Mouse (Mus musculus) lung, postnatal 0 days (tissue): ENCODE results near the gene Kat6b.

Experiments used
- CTCF ChIP-seq: IDR thresholded peaks from 2 replicates; pipeline ENCODE4 v1.5.1; 2016; ENCODE audit warnings: antibody characterized with exemption, mild to moderate bottlenecking
- EP300 ChIP-seq: IDR thresholded peaks from 2 replicates; pipeline ENCODE4 v1.6.1; 2016; ENCODE audit warnings: antibody characterized with exemption, mild to moderate bottlenecking, control low read depth

- no peak; the same call in 1 of the 2 replicates for TF ChIP-seq CTCF
- no peak for TF ChIP-seq EP300
These were observed 19.9 kb downstream of the Kat6b start for GRCm38 (mm10) chr14:21501048-21501657.
